Comparison of ENCODE assay signal across 27 mouse cellular contexts in genomic region chr5:107163336-107163735, GRCm38 (mm10).
A peak's percentile ranks its signal among the peaks of the same experiment; 100 is the strongest.
DNase-seq lines count a peak whose midpoint lies in the region; ATAC-seq and TF ChIP-seq lines count a peak whose summit lies in the region.
"Had no signal": no experiment of that assay in that cellular context is flagged by ENCODE, and none has a peak within 500 bp of the region (broad histone marks: within the 10 kb centered on the region; RNA-seq: fewer than 3 reads in every experiment).

No protein-coding gene starts in this region.

- peaks cover 79% of the 10 kb centered on the region for H3K4me1 ChIP-seq in limb, embryonic 13.5 days
- peaks cover 62% of the 10 kb centered on the region for H3K4me1 ChIP-seq in limb, embryonic 10.5 days
- H3K4me1 ChIP-seq in embryonic facial prominence, embryonic 15.5 days = peaks cover 75% of the 10 kb centered on the region

- intact Hi-C loops in gastrocnemius, adult 2 months (cut with DNase I) = loop anchor here (10.0 kb wide), 1 partner anchor 169 kb away; no protein-coding TSS in a partner anchor

- no peak for TF ChIP-seq CTCF in gastrocnemius, adult 2 months (IDR thresholded peaks at IDR 0.05)

- no peak overlapping the region for H3K4me3 ChIP-seq in gastrocnemius, adult 2 months
- no peak overlapping the region for H3K4me3 ChIP-seq in limb, embryonic 13.5 days
- H3K4me3 ChIP-seq in limb, embryonic 10.5 days = no peak overlapping the region
- no peak overlapping the region for H3K4me3 ChIP-seq in embryonic facial prominence, embryonic 15.5 days (replicated peaks)
- H3K4me3 ChIP-seq: forebrain, embryonic 10.5 days; forebrain, embryonic 13.5 days; heart, adult 2 months had no signal

- no peaks in the 10 kb centered on the region for H3K27me3 ChIP-seq in limb, embryonic 13.5 days
- no peaks in the 10 kb centered on the region for H3K27me3 ChIP-seq in limb, embryonic 10.5 days (ENCODE audit: low read depth, poor library complexity, severe bottlenecking)
- no peaks in the 10 kb centered on the region for H3K27me3 ChIP-seq in embryonic facial prominence, embryonic 15.5 days
- H3K27me3 ChIP-seq: CH12.LX, Patski had no signal

- ATAC-seq in limb, embryonic 13.5 days (ENCODE audit: low FRiP score, low read depth) = no peak
- ATAC-seq in embryonic facial prominence, embryonic 15.5 days (ENCODE audit: insufficient number of reproducible peaks, low FRiP score, low TSS enrichment, low read depth) = no peak
- ATAC-seq: forebrain, embryonic 13.5 days; forebrain, embryonic 16.5 days; hindbrain, postnatal 0 days; inflammation-experienced regulatory T-cells, adult 6 months; intestine, embryonic 16.5 days; Patski had no signal

- no peak overlapping the region for H3K9ac ChIP-seq in limb, embryonic 13.5 days
- H3K9ac ChIP-seq in embryonic facial prominence, embryonic 15.5 days = no peak overlapping the region
- H3K9ac ChIP-seq: forebrain, embryonic 13.5 days; hindbrain, embryonic 14.5 days had no signal

- H3K27ac ChIP-seq in gastrocnemius, adult 2 months = 0 out of 2 replicates have a peak overlapping the region, but pooled peaks have one; percentile 20
- H3K27ac ChIP-seq in limb, embryonic 13.5 days = 0 out of 2 replicates have a peak overlapping the region, but pooled peaks have one; percentile 1
- H3K27ac ChIP-seq in limb, embryonic 10.5 days = no peak overlapping the region
- H3K27ac ChIP-seq in embryonic facial prominence, embryonic 15.5 days (replicated peaks) = peak overlapping the region; percentile 77
- H3K27ac ChIP-seq: forebrain, embryonic 10.5 days; forebrain, embryonic 13.5 days; heart, adult 2 months; hindbrain, embryonic 14.5 days; hindbrain, postnatal 0 days had no signal

- DNase-seq in gastrocnemius, adult 2 months = no peak
- DNase-seq in gastrocnemius, adult 8-10 months (ENCODE audit: low spot score in 2 of 2) = no peak
- DNase-seq in limb, embryonic 10.5 days (ENCODE audit: low spot score) = no peak
- DNase-seq in cerebellum, adult 18-20 months = no peak
- no peak for DNase-seq in spleen, postnatal 36 days (ENCODE audit: low spot score in 2 of 2)
- DNase-seq: adrenal gland, postnatal 14 days; B cell, adult 2 months; cerebellum, adult 11-12 months; cerebellum, adult 9-10 months; cerebellum, postnatal 14 days; gastrocnemius, postnatal 25 days; heart, adult 2 months; heart, postnatal 36 days; kidney, adult 18-20 months had no signal

- no peak overlapping the region for H3K4me2 ChIP-seq in limb, embryonic 13.5 days (replicated peaks)
- no peak overlapping the region for H3K4me2 ChIP-seq in embryonic facial prominence, embryonic 15.5 days (replicated peaks)
- H3K4me2 ChIP-seq: forebrain, embryonic 13.5 days; heart, embryonic 11.5 days; hindbrain, embryonic 14.5 days had no signal

- H3K9me3 ChIP-seq in limb, embryonic 13.5 days = no peaks in the 10 kb centered on the region
- H3K9me3 ChIP-seq in limb, embryonic 10.5 days (replicated peaks) = no peaks in the 10 kb centered on the region
- H3K9me3 ChIP-seq in embryonic facial prominence, embryonic 15.5 days (replicated peaks) = no peaks in the 10 kb centered on the region
- H3K9me3 ChIP-seq: forebrain, embryonic 10.5 days; forebrain, embryonic 13.5 days; G1E had no signal

- H3K36me3 ChIP-seq in limb, embryonic 13.5 days = no peaks in the 10 kb centered on the region
- no peaks in the 10 kb centered on the region for H3K36me3 ChIP-seq in limb, embryonic 10.5 days
- no peaks in the 10 kb centered on the region for H3K36me3 ChIP-seq in embryonic facial prominence, embryonic 15.5 days
- H3K36me3 ChIP-seq: forebrain, embryonic 10.5 days; G1E had no signal
